Mouse (Mus musculus): ENCODE results near the gene Cckbr.

The Cckbr gene

DNA sequence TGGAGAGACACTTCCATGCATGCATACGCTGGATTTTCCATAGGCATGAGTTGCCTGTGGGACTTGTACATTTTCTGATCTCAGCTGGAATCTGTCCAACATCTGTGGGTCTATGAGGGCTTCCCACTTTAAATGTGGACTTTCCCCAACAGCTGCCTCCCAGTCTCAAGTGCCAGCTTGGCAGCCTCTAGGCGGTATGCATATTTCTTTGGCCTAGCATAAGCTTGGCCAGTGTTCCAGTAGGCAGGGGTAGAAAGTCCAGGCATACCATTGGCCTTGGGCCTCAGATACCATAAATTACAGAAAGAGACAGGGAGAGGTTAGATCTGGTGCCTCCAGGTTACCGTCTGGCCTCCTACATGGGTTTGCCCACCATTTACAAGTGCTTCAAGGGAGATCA, 72.3 kb downstream of the Cckbr start:
- no peak for DNase-seq (ENCODE audit: low spot score)

DNA sequence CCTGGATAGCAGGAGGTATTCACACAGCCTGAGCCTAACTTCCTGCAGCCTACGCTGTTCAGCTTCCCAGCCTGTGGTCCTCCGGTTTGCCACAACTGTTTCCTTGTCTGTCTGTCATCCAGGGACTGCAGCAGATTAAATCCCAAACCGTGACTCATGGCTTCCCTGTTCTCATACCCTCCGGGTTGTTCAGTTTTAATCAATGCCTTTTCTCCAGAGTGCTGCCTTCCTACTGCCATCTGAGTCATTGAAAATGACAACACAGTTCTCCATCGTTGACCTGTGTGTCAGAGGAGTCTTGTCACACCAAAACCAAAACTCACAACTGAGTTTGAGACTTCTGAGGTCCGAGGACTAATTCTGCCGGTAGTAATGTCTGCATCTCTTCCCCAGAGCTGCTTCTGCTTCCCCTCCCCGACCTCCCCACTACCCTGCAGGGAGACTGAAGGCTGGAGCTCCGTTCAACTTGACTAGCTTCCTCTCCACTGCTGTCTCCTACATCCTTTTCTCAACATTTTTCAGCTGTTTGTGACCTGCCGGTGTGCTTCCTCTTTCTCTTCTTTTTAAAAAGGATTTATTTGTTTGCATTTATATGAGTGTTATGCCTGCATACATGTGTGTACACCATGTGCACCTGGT, 73.4 kb downstream of the Cckbr start:
- DNase-seq (ENCODE audit: low spot score), result no peak

DNA sequence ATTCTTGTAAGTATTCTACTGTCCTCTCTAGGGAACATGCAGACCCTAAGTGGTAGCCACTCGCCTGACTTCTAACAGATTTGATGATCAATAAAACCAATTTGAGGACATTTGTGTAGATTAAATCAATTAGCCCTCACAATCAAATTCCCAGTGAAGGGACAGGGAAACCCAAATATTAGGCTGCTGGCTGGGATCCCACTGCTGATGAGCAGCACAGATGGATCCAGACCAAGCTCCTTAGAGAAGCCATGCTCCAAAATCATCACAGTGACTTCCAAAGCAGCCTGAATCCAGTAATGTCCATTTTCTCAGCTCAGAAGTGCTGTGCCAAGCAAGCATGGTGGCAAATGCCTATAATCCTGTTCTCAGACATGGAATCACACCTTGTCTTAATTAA, 74.1 kb downstream of the Cckbr start:
- DNase-seq (ENCODE audit: low spot score), result no peak

DNA sequence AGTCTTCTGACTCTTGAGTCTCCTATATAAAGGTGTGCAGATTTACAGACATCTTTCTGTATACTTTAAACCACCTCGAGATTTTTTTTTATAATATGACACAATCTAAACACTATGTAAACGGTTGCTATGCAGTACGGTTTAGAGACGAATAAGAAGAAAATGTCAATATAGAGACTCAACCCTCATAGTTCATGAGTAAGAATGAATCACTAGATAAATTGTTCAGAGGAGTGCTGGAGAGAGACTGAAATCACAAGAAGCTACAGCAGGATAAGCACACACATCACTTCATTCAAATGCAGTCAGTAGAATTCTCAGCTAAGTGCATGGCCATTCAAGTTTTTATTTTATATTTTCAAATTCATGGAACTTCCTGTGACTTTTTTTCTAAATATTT, 76.5 kb downstream of the Cckbr start:
- DNase-seq (ENCODE audit: low spot score), result no peak

DNA sequence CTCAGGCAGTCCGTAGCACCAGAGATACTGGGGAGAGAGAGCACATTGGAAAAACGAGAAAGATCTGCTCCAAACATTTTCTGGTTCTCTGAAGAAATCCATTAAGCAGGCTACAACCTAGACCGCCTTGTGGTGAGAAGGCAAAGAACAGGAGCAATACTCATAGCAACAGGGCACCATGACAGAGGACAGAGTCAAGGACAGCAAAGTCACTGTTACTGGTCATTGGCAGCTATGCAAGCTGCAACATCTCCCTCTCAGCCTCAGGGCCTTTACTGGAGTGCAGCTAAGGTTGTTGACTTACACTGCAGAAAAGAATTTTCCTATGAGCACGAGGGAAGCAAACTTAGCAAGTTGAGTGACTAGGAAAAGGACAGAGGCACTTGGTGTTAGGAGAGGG, 81.7 kb downstream of the Cckbr start:
- DNase-seq (ENCODE audit: low spot score), result no peak

DNA sequence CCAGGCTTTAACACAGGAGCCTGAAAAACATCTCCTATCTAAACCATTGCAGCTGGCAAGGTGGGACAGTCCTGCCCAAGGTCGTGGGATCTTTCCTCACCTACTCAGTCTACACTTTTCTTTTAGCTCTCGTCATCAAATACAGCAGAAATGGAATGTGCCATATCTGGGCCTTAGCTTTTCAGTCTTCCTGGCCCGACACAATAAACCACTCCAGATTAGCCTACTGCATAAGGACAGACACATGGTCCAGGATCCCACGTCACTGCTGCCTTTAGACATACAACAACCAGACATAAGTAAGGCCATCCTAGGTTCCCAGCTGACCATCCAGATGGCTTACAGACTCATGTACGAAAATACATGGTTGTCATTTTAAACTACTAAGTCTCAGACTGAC, 84.6 kb downstream of the Cckbr start:
- no peak for DNase-seq (ENCODE audit: low spot score)

DNA sequence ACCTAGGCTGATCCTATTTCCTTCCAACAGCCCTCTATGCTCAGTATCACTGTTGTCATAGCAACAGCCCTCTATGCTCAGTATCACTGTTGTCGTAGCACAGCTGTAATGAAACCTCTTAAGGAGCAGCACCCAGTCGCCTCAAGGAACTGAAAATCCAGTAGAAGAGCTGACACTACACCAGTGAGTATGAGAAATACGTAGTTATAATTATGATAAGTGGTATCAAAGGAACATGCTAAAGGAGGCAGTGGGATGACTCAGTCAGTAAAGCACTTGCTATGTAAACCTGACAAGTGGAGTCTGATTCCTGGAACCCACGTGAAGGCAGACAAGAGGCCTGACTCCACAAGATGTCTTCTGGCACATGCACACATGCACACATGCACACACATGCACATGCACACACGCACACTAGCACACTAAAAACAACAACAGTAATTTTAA, 88.3 kb downstream of the Cckbr start:
- no peak for DNase-seq (ENCODE audit: low spot score)

DNA sequence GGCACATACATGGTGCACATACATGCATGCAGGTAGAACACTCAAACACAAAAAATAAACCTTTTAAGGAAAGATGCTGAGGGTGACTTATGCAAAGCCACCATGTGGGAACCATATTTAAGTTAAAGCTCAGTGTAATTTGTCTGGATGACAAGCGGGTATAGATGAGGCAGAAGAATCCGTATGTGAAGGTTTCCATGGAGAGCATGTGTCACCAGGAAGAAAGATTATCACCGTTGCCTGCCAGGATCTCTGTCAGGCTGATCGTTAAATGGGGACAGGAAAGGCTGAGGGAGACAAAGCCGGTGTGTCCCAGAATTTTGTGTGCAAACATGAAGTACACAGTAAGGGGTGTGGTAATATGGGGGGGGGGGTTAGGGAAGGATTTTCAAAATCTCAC, 89.0 kb downstream of the Cckbr start:
- DNase-seq (ENCODE audit: low spot score), result no peak

DNA sequence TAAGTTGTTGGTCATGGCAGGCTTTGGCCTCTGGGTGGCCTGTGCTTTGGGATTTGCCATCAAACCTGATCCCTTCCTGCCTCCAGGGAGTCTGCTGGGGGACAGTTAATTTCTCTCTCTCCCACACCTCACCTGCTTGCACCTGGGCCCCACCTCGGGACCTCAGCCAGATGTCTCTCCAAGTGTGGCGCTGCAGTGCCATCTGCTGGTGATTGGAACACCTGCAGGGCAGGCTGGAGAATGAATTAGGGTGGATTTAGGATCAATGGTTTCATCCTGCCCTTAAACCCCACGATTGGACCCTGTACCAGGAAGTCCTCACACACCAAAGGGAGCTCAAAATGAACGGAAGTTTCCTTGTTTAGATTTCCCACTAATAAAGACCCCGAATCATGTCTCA, 89.6 kb downstream of the Cckbr start:
- DNase-seq (ENCODE audit: low spot score), result peak; percentile 39

DNA sequence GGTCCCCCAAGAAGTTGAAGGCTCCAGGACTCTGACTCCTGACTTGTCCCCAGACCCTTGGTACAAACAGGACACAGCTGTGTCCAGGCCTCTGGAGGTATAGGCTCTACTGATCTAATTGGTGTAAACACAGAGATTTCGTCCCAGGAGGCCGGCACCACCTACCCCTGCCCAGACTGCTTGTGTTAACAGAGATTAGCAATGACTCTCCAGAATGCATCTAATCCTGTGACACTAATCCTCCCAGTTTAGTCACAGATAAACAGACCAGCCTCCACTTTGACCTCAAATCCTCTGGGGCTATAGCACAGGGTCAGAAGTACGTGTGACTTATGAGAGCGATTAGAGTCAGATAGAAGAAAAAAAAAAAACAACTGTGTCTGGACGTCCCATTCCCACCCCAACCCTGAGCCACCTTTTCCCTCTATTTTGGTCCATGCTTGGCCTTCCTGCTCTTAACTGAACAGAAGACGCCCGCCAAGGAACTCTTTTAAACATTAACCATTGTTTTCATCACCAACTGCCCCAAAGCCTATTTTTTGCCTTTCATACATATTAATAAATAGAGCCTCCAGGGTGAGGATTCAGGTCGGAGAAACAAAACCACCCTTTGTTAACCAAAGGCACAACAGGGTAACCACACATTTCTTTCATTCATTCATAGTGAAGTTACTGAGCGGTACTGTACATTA, 91.3 kb downstream of the Cckbr start:
- no peak for DNase-seq (ENCODE audit: low spot score)

DNA sequence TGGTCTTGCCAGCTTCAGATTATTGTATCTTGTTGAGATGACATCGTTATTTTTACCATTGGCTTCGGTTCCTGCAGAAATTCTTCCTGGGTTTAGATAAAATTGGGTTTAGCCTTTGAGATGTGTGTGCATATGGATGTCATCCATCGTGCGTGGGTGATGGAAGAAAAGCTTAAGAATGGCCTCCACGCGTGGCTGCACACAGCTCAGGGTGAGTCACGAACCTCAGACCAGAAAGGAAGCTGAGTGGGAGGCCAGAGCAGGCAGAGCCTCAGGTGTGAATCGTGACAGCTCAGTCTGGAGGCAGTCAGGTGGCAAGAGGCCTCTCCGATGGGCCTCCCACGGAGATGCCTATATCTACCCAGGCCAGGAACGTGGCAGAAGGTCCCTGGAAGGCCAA, 93.8 kb downstream of the Cckbr start:
- DNase-seq (ENCODE audit: low spot score), result no peak

DNA sequence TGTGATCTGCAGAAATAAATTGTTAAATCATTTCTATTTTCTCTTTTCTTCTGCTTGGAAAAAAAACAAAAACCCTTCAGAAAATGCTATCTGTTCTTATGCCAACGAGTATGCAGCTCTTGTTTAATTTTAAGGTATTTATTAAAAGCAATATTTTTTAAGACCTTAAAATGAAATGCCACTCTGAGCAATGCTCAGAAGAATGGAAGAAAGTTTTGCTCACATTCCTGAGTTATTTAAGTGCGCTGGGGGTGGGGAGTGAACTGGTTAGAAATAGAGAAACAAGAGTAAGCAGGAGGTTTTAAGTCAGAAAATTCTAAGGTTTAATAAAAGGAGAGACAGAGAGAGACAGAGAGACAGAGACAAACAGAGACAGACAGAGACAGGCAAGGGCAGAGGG, 94.2 kb downstream of the Cckbr start:
- DNase-seq (ENCODE audit: low spot score), result no peak

DNA sequence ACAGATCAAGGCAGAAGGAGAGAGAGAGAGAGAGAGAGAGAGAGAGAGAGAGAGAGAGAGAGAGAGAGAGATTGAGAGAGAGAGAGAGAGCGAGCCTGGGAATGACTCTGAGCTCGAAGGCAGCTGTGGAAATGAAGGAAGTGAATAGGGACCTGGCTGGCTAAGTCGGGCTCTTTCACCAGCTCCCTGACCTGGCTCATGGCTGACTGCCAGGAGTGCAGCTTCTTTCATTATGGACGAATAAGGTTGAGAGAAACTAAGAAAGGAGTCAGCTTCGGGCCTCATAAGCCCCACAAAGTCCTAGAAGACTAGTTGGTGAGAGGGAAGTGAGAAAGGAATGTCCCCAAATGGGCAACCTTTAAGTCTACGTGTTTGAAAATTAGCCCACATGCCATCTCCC, 94.7 kb downstream of the Cckbr start:
- DNase-seq (ENCODE audit: low spot score), result no peak
